Mouse (Mus musculus): ENCODE results near the gene Zfp972. TPM values are rescaled to one million over a fixed set of nuclear protein-coding genes. Genes with fewer than 3 reads are reported as not detected.
"Not testable (repeated sequence)": the region's sequence is repeated elsewhere in the genome, so short reads cannot be mapped to it uniquely, and the experiment has no call there.

The Zfp972 gene
- polyA plus RNA-seq (2012; rRNA removed) = 0.12 and 0.29 TPM in 2 replicates
- not detected in 2 replicates for polyA plus RNA-seq (2014; fragmentation: Nextera tagmentation; extraction: Ambion mirVana)

- not testable (repeated sequence) for ATAC-seq (ENCODE audit: insufficient read depth); H3K36me3 ChIP-seq (replicated peaks; ENCODE audit: control insufficient read depth, insufficient read depth, low read depth); H3K4me1 ChIP-seq (replicated peaks; ENCODE audit: control insufficient read depth in 2 of 2, insufficient read depth in 2 of 2, low read length in 1 of 2); H3K27me3 ChIP-seq (ENCODE audit: control insufficient read depth, insufficient read depth, low read length); H3K9me3 ChIP-seq (ENCODE audit: control insufficient read depth, low read length); DNase-seq (ENCODE audit: low read depth in 3 of 3, low spot score in 3 of 3); H3K4me2 ChIP-seq (ENCODE audit: low read depth); H3K9ac ChIP-seq (replicated peaks); H3K27ac ChIP-seq
- WGBS (ENCODE audit: insufficient replicate concordance) = 50% methylated on average over 3 of the region's 5 CpGs
- H3K4me3 ChIP-seq (ENCODE audit: insufficient read depth in 1 of 2, low read depth in 2 of 2, low read length in 2 of 2) = peak within 1 kb of the TSS in 1 of 2 experiments; percentile 35; a peak in 1 of 4 replicates
These were observed at the start of gene Zfp972 for GRCm38 (mm10) chr2:177925563-177926103. Zfp972 (minus strand) TSS chr2:177925613.

GRCm38 (mm10) chr2:177974814-177975213 lies 49.4 kb upstream of the Zfp972 start:
- not testable (repeated sequence) for DNase-seq (ENCODE audit: low read depth in 3 of 3, low spot score in 3 of 3); H3K4me1 ChIP-seq (replicated peaks; ENCODE audit: control insufficient read depth in 2 of 2, insufficient read depth in 2 of 2, low read length in 1 of 2); H3K27ac ChIP-seq; ATAC-seq (ENCODE audit: insufficient read depth); H3K27me3 ChIP-seq (ENCODE audit: control insufficient read depth, insufficient read depth, low read length); H3K9ac ChIP-seq (replicated peaks); H3K4me2 ChIP-seq (ENCODE audit: low read depth); H3K36me3 ChIP-seq (replicated peaks; ENCODE audit: control insufficient read depth, insufficient read depth, low read depth); H3K9me3 ChIP-seq (ENCODE audit: control insufficient read depth, low read length); H3K4me3 ChIP-seq (ENCODE audit: insufficient read depth in 1 of 2, low read depth in 2 of 2, low read length in 2 of 2)
- 49% methylated on average over 6 of the region's 7 CpGs for WGBS (ENCODE audit: insufficient replicate concordance)

GRCm38 (mm10) chr2:177957145-177957544 lies 31.7 kb upstream of the Zfp972 start, which contains the start of gene Gm14326:
Gm14326 (minus strand) TSS chr2:177957297.
- WGBS (ENCODE audit: insufficient replicate concordance) = 3% methylated on average over 4 of the region's 7 CpGs

GRCm38 (mm10) chr2:177956734-177957133 lies 31.3 kb upstream of the Zfp972 start:
- not testable (repeated sequence) for H3K27me3 ChIP-seq (ENCODE audit: control insufficient read depth, insufficient read depth, low read length)

More at GRCm38 (mm10) chr2:177957145-177957544, 31.7 kb upstream of the Zfp972 start, which contains the start of gene Gm14326:
- peak within 1 kb of the TSS; percentile 45 to 62 for H3K4me3 ChIP-seq (ENCODE audit: insufficient read depth in 1 of 2, low read depth in 2 of 2, low read length in 2 of 2)
- H3K9me3 ChIP-seq (ENCODE audit: control insufficient read depth, low read length); H3K36me3 ChIP-seq (replicated peaks; ENCODE audit: control insufficient read depth, insufficient read depth, low read depth); H3K4me1 ChIP-seq (replicated peaks; ENCODE audit: control insufficient read depth in 2 of 2, insufficient read depth in 2 of 2, low read length in 1 of 2); ATAC-seq (ENCODE audit: insufficient read depth); H3K27me3 ChIP-seq (ENCODE audit: control insufficient read depth, insufficient read depth, low read length); H3K27ac ChIP-seq; H3K9ac ChIP-seq (replicated peaks): not testable (repeated sequence)
- peak within 1 kb of the TSS; percentile 46 for H3K4me2 ChIP-seq (ENCODE audit: low read depth)
- peak in 2 of 3 experiments; percentile 0 to 23 for DNase-seq (ENCODE audit: low read depth in 3 of 3, low spot score in 3 of 3)

GRCm38 (mm10) chr2:177903276-177903675 lies 22.1 kb downstream of the Zfp972 start:
- not testable (repeated sequence) for H3K4me2 ChIP-seq (ENCODE audit: low read depth); H3K36me3 ChIP-seq (replicated peaks; ENCODE audit: control insufficient read depth, insufficient read depth, low read depth); ATAC-seq (ENCODE audit: insufficient read depth); H3K27ac ChIP-seq; DNase-seq (ENCODE audit: low read depth in 3 of 3, low spot score in 3 of 3); H3K9me3 ChIP-seq (ENCODE audit: control insufficient read depth, low read length); H3K4me1 ChIP-seq (replicated peaks; ENCODE audit: control insufficient read depth in 2 of 2, insufficient read depth in 2 of 2, low read length in 1 of 2); H3K27me3 ChIP-seq (ENCODE audit: control insufficient read depth, insufficient read depth, low read length); H3K9ac ChIP-seq (replicated peaks); H3K4me3 ChIP-seq (ENCODE audit: insufficient read depth in 1 of 2, low read depth in 2 of 2, low read length in 2 of 2)
- WGBS (ENCODE audit: insufficient replicate concordance) = 87% methylated on average over 3 of the region's 12 CpGs

More at GRCm38 (mm10) chr2:177956734-177957133, 31.3 kb upstream of the Zfp972 start:
- DNase-seq (ENCODE audit: low read depth in 3 of 3, low spot score in 3 of 3); H3K4me1 ChIP-seq (replicated peaks; ENCODE audit: control insufficient read depth in 2 of 2, insufficient read depth in 2 of 2, low read length in 1 of 2); ATAC-seq (ENCODE audit: insufficient read depth); H3K27ac ChIP-seq; H3K9me3 ChIP-seq (ENCODE audit: control insufficient read depth, low read length); H3K36me3 ChIP-seq (replicated peaks; ENCODE audit: control insufficient read depth, insufficient read depth, low read depth); H3K9ac ChIP-seq (replicated peaks): not testable (repeated sequence)
- WGBS (ENCODE audit: insufficient replicate concordance) = under 1% methylated on average over 18 of the region's 18 CpGs
- Histone ChIP-seq H3K4me3 (ENCODE audit: insufficient read depth in 1 of 2, low read depth in 2 of 2, low read length in 2 of 2) (peak overlapping the region; percentile 45 to 62), H3K4me2 (ENCODE audit: low read depth) (peak overlapping the region; percentile 46; the same call in 1 of the 2 replicates)

- not testable (repeated sequence) for H3K27ac ChIP-seq; H3K27me3 ChIP-seq (ENCODE audit: control insufficient read depth, insufficient read depth, low read length); H3K9me3 ChIP-seq (ENCODE audit: control insufficient read depth, low read length); H3K4me3 ChIP-seq (ENCODE audit: insufficient read depth in 1 of 2, low read depth in 2 of 2, low read length in 2 of 2); H3K9ac ChIP-seq (replicated peaks); H3K4me2 ChIP-seq (ENCODE audit: low read depth); DNase-seq (ENCODE audit: low read depth in 3 of 3, low spot score in 3 of 3); H3K4me1 ChIP-seq (replicated peaks; ENCODE audit: control insufficient read depth in 2 of 2, insufficient read depth in 2 of 2, low read length in 1 of 2); H3K36me3 ChIP-seq (replicated peaks; ENCODE audit: control insufficient read depth, insufficient read depth, low read depth); ATAC-seq (ENCODE audit: insufficient read depth)
- WGBS (ENCODE audit: insufficient replicate concordance) = 44% methylated on average over 2 of the region's 3 CpGs
These were observed 27.2 kb downstream of the Zfp972 start for GRCm38 (mm10) chr2:177898171-177898570.

GRCm38 (mm10) chr2:177897046-177897578 lies 28.3 kb downstream of the Zfp972 start, which contains the start of gene Gm14327:
Gm14327 (plus strand) TSS chr2:177897096.
- not testable (repeated sequence) for H3K36me3 ChIP-seq (replicated peaks; ENCODE audit: control insufficient read depth, insufficient read depth, low read depth); H3K27ac ChIP-seq; H3K27me3 ChIP-seq (ENCODE audit: control insufficient read depth, insufficient read depth, low read length); H3K4me1 ChIP-seq (replicated peaks; ENCODE audit: control insufficient read depth in 2 of 2, insufficient read depth in 2 of 2, low read length in 1 of 2); ATAC-seq (ENCODE audit: insufficient read depth); DNase-seq (ENCODE audit: low read depth in 3 of 3, low spot score in 3 of 3); H3K9ac ChIP-seq (replicated peaks); H3K4me2 ChIP-seq (ENCODE audit: low read depth); H3K9me3 ChIP-seq (ENCODE audit: control insufficient read depth, low read length)
- 48% methylated on average over 9 of the region's 13 CpGs for WGBS (ENCODE audit: insufficient replicate concordance)
- H3K4me3 ChIP-seq (ENCODE audit: insufficient read depth in 1 of 2, low read depth in 2 of 2, low read length in 2 of 2) = peak within 1 kb of the TSS in 1 of 2 experiments; percentile 33; a peak in 2 of 4 replicates

- DNase-seq (ENCODE audit: low read depth in 3 of 3, low spot score in 3 of 3); H3K4me3 ChIP-seq (ENCODE audit: insufficient read depth in 1 of 2, low read depth in 2 of 2, low read length in 2 of 2); ATAC-seq (ENCODE audit: insufficient read depth); H3K9me3 ChIP-seq (ENCODE audit: control insufficient read depth, low read length); H3K9ac ChIP-seq (replicated peaks); H3K36me3 ChIP-seq (replicated peaks; ENCODE audit: control insufficient read depth, insufficient read depth, low read depth); H3K27me3 ChIP-seq (ENCODE audit: control insufficient read depth, insufficient read depth, low read length); H3K4me1 ChIP-seq (replicated peaks; ENCODE audit: control insufficient read depth in 2 of 2, insufficient read depth in 2 of 2, low read length in 1 of 2); H3K4me2 ChIP-seq (ENCODE audit: low read depth); H3K27ac ChIP-seq: not testable (repeated sequence)
- 69% methylated on average over 14 of the region's 14 CpGs for WGBS (ENCODE audit: insufficient replicate concordance)
These were observed 37.7 kb downstream of the Zfp972 start for GRCm38 (mm10) chr2:177887743-177888142.

Data from liver, embryonic 14.5 days (tissue).